Mouse (Mus musculus) colon, adult 2 months (tissue): ENCODE results near the gene Gm4498. TPM values are rescaled to one million over a fixed set of nuclear protein-coding genes. Genes with fewer than 3 reads are reported as not detected.

Experiments used
- polyA plus RNA-seq: library from polyadenylated mRNA; depleted of rRNA; stranded (reverse); fragments of >200 nt; gene quantifications from 2 replicates; pipeline ENCODE4 v1.2.3, GENCODE M21; 2012; rRNA removed

Gm4498 gene
- polyA plus RNA-seq: not detected in 2 replicates

GRCm38 (mm10) chr7:20233728-20234127, at the start of gene Gm4498:
Gm4498 (minus strand) TSS chr7:20233828.

GRCm38 (mm10) chr7:20262734-20263133, 29.1 kb upstream of the Gm4498 start, which contains the start of gene Gm5890:
Gm5890 (minus strand) TSS chr7:20262834.

GRCm38 (mm10) chr7:20205507-20205906, 28.1 kb downstream of the Gm4498 start, which contains the start of gene Gm6164:
Gm6164 (minus strand) TSS chr7:20205607.

GRCm38 (mm10) chr7:20193410-20193809, 40.2 kb downstream of the Gm4498 start, which contains the start of gene Vmn1r95:
Vmn1r95 (plus strand) TSS chr7:20193710.

Other genes with a start within 250 kb of the Gm4498 start
- 3.1 and 4.7 TPM in 2 replicates for gene Nlrp9b, start 242.4 kb downstream of the Gm4498 start, polyA plus RNA-seq
- gene Vmn1r91, start 134.1 kb downstream of the Gm4498 start, polyA plus RNA-seq: 0.02 TPM in 1 of 2 replicates, not detected in the other
- not detected in 2 replicates for gene Gm16442, start 111.2 kb downstream of the Gm4498 start, polyA plus RNA-seq
- not detected in 2 replicates for gene Vmn1r93, start 94.7 kb downstream of the Gm4498 start, polyA plus RNA-seq
- gene Vmn1r94, start 65.5 kb downstream of the Gm4498 start, polyA plus RNA-seq: not detected in 2 replicates
- not detected in 2 replicates for gene Vmn1r95, start 40.1 kb downstream of the Gm4498 start, polyA plus RNA-seq
- gene Gm6164, start 28.2 kb downstream of the Gm4498 start, polyA plus RNA-seq: not detected in 2 replicates
- not detected in 2 replicates for gene Gm5890, start 29.0 kb upstream of the Gm4498 start, polyA plus RNA-seq
- not detected in 2 replicates for gene Gm4133, start 100.2 kb upstream of the Gm4498 start, polyA plus RNA-seq
- gene Gm5728, start 141.6 kb upstream of the Gm4498 start, polyA plus RNA-seq: not detected in 2 replicates
- gene Vmn1r100, start 184.1 kb upstream of the Gm4498 start, polyA plus RNA-seq: not detected in 2 replicates
- gene Vmn1r101, start 208.8 kb upstream of the Gm4498 start, polyA plus RNA-seq: not detected in 2 replicates
- gene Gm10670, start 241.1 kb upstream of the Gm4498 start, polyA plus RNA-seq: not detected in 2 replicates